Mouse (Mus musculus) ovary, postnatal 36 days (tissue): Measurements from ENCODE around the gene Uba52.

ENCODE experiments used
- DNase-seq: peaks from one replicate; pipeline ENCODE4 v3.0.0; 2022; ENCODE audit warnings: low spot score, mixed read lengths

Uba52 gene

GRCm38 (mm10) chr8:70503062-70503750 lies 7.4 kb downstream of the Uba52 start:
- DNase-seq: peak; percentile 71

GRCm38 (mm10) chr8:70502540-70502939 lies 8.1 kb downstream of the Uba52 start:
- DNase-seq: no peak

- DNase-seq: no peak
These were observed 8.6 kb downstream of the Uba52 start for GRCm38 (mm10) chr8:70501820-70502529.

GRCm38 (mm10) chr8:70500386-70501301 lies 10.0 kb downstream of the Uba52 start:
- no peak for DNase-seq

GRCm38 (mm10) chr8:70495771-70496062 lies 14.9 kb downstream of the Uba52 start:
- no peak for DNase-seq

- DNase-seq: no peak
These were observed 15.4 kb downstream of the Uba52 start for GRCm38 (mm10) chr8:70495001-70495770.

GRCm38 (mm10) chr8:70494416-70494945 lies 16.1 kb downstream of the Uba52 start:
- DNase-seq: no peak

- DNase-seq: no peak
These were observed 16.7 kb downstream of the Uba52 start for GRCm38 (mm10) chr8:70493692-70494415.

GRCm38 (mm10) chr8:70492664-70493640 lies 17.6 kb downstream of the Uba52 start, which contains the start of gene Crlf1:
Gene Crlf1 (plus strand): TSS chr8:70493158.
- no peak for DNase-seq

- no peak for DNase-seq
These were observed 19.6 kb downstream of the Uba52 start for GRCm38 (mm10) chr8:70490880-70491495.

- DNase-seq: no peak
These were observed 20.3 kb downstream of the Uba52 start for GRCm38 (mm10) chr8:70490061-70490879.

- DNase-seq: no peak
These were observed 21.0 kb downstream of the Uba52 start for GRCm38 (mm10) chr8:70489576-70489975.

- DNase-seq: no peak
These were observed 21.6 kb downstream of the Uba52 start for GRCm38 (mm10) chr8:70488931-70489470.

- DNase-seq: no peak
These were observed 22.4 kb downstream of the Uba52 start for GRCm38 (mm10) chr8:70487993-70488796.

GRCm38 (mm10) chr8:70486941-70487520 lies 23.6 kb downstream of the Uba52 start, which contains the start of gene Tmem59l:
Gene Tmem59l (minus strand): TSS chr8:70487358.
- no peak for DNase-seq

- no peak for DNase-seq
These were observed 24.4 kb downstream of the Uba52 start for GRCm38 (mm10) chr8:70486191-70486681.

- no peak for DNase-seq
These were observed 27.7 kb downstream of the Uba52 start for GRCm38 (mm10) chr8:70482943-70483342.
